Mouse (Mus musculus) G1E (cell line): ENCODE data around the gene Pld2. TPM values are rescaled to one million over a fixed set of nuclear protein-coding genes. Genes with fewer than 3 reads are reported as not detected.

ENCODE experiments used
- ATAC-seq: 2 replicates; pipeline ENCODE4 v1.8.0; 2016; ENCODE audit warnings: mild to moderate bottlenecking; ENCODE audit not compliant: insufficient number of reproducible peaks, poor library complexity, low FRiP score, severe bottlenecking; ENCODE audit errors: extremely low read depth
- DNase-seq: peaks from one replicate; pipeline ENCODE4 v3.0.0; 2012; ENCODE audit warnings: low spot score
- H3K27me3 ChIP-seq: 2 replicates; pipeline ENCODE4 v1.6.1; 2012; ENCODE audit warnings: mild to moderate bottlenecking, low read length, inconsistent platforms; ENCODE audit not compliant: insufficient read depth
- H3K36me3 ChIP-seq: replicated peaks from 2 replicates; pipeline ENCODE3; 2012; ENCODE audit warnings: mild to moderate bottlenecking, inconsistent platforms
- H3K4me1 ChIP-seq: 2 replicates; pipeline ENCODE4 v1.6.1; 2012; ENCODE audit warnings: low read depth, low read length, inconsistent platforms, mixed read lengths; ENCODE audit not compliant: insufficient read depth
- H3K4me3 ChIP-seq: 2 replicates; pipeline ENCODE4 v1.5.1; 2012; ENCODE audit warnings: low read depth, mild to moderate bottlenecking, inconsistent platforms, low read length, moderate library complexity, mixed read lengths
- H3K9me3 ChIP-seq: replicated peaks from 2 replicates; pipeline ENCODE4 v1.6.1; 2012; ENCODE audit warnings: inconsistent platforms
- CTCF ChIP-seq: IDR thresholded peaks from 2 replicates; pipeline ENCODE4 v1.5.1; 2012; ENCODE audit warnings: low read depth, low read length, inconsistent platforms, mixed read lengths
- GATA1 ChIP-seq: IDR thresholded peaks from 2 replicates; pipeline ENCODE4 v1.6.1; 2012; ENCODE audit warnings: borderline replicate concordance, low read length, inconsistent platforms, mixed read lengths
- GATA2 ChIP-seq: IDR thresholded peaks from 2 replicates; pipeline ENCODE4 v1.6.1; 2012; ENCODE audit warnings: low read depth, low read length, inconsistent platforms, borderline replicate concordance
- POLR2AphosphoS5 ChIP-seq: IDR thresholded peaks from 2 replicates; pipeline ENCODE4 v1.6.1; 2012; ENCODE audit warnings: low read depth, low read length, inconsistent platforms; ENCODE audit not compliant: insufficient replicate concordance
- TAL1 ChIP-seq: conservative IDR thresholded peaks from 2 replicates; pipeline ENCODE4 v1.6.1; 2012; ENCODE audit warnings: low read depth, low read length, inconsistent platforms, mixed read lengths
- polyA plus RNA-seq: library from polyadenylated mRNA; stranded (reverse); fragments of >175 nt; gene quantifications from 2 replicates; pipeline ENCODE4 v1.2.3, GENCODE M21; 2012
- total RNA-seq, 2 experiments: library from RNA; stranded (forward) in 1 of 2; stranded (reverse) in 1 of 2; fragments of 200-1000 nt in 1 of 2; fragments of >200 nt in 1 of 2; fragmentation: Nextera tagmentation in 1 of 2; gene quantifications; 2 replicates each; pipeline ENCODE4 v1.2.3; 2014 to 2017

The Pld2 gene
- total and polyA plus RNA-seq, 3 experiments: 0.05 TPM; not detected in 2

DNA sequence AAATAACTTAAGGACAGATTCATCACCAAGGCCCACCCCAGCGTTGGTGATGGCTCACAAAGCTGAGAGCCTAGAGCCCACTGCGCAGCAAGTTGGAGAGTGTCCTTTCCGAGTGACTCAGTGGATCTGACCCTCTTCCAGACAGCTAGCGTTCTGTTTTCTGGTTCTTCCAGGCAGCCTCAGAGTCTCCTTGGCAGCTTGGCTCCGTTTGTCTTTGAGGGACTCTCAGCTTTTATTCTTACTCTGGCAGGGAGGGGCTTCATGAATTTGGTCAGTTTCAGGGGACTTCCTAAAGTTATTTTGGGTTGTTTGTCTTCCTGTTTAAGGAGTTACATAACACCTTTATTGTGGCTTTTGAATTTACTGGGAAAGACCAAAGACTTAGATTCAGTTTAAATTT lies 47.1 kb downstream of the Pld2 start:
- peaks cover 66% of the 10 kb centered on the region for H3K36me3 ChIP-seq
- H3K9me3 ChIP-seq: no peaks in the 10 kb centered on the region
- H3K4me1 ChIP-seq: peaks cover 13% of the 10 kb centered on the region
- no peak for ATAC-seq
- no peaks in the 10 kb centered on the region for H3K27me3 ChIP-seq
- no peak for DNase-seq
- H3K4me3 ChIP-seq: no peak overlapping the region
- TF ChIP-seq GATA2: no peak

DNA sequence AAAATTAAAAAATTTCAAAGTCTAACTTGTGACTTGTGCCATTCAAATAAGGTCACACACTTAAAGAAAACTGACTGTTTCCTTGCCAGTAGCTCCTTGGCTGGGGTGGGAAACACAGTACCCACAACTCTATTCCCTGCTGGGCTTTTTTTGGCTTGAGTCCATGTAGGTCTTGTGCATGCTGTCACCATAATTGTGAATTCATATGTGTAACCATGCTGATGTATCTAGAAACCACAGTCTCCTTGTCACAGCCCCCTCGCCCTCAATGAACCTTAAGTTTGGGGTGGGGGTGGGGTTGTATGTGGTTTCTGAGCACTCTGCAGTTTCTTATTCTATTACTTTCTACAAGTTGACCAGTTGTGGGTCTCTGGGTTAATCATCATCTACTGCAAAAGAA lies 51.9 kb downstream of the Pld2 start:
- no peak for DNase-seq
- TF ChIP-seq POLR2AphosphoS5 (no peak), GATA2 (no peak), TAL1 (no peak), CTCF (no peak), GATA1 (no peak)
- Histone ChIP-seq H3K36me3 (peaks cover 60% of the 10 kb centered on the region), H3K9me3 (no peaks in the 10 kb centered on the region), H3K4me1 (peaks cover 16% of the 10 kb centered on the region), H3K27me3 (no peaks in the 10 kb centered on the region), H3K4me3 (no peak overlapping the region)
- no peak for ATAC-seq

DNA sequence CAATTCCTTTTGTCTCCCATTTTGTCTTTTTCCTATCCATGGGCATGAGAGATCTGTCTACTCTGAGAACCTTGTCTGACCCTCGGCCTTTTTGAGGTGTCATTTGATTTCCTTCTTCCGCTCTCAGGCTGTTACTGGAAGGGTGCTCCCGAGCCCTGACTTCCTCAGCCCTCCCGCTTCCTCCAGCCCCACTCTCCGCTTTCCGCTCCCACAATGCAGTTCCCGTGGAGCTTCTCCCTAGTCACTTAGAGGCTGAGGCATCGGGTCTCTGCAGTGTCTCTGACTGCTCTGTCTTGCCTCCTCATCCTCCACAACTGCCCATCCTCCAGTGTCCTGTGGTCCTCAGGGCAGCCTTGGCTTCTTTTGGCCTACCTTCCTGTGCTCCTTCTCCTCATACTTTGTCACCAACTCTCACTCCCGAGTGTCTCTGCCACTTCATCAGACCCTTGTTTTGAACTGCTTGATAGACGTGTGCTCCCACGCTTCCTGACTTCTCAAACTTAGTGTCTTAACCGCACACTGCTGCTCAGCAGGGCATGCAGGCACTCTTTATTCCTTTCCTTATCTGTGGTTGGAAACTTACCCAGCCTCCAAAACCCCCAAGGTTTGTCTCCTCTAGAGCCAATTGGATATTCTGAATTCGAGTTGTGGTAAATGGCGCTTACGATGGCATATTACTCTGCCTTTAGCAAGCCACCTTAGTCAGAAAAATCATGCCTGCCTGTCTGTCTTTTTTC lies 54.6 kb downstream of the Pld2 start:
- Histone ChIP-seq H3K4me1 (peaks cover 25% of the 10 kb centered on the region), H3K4me3 (no peak overlapping the region), H3K36me3 (peaks cover 69% of the 10 kb centered on the region), H3K27me3 (no peaks in the 10 kb centered on the region), H3K9me3 (no peaks in the 10 kb centered on the region)
- ATAC-seq (no peak), DNase-seq (no peak)
- TF ChIP-seq POLR2AphosphoS5 (no peak), GATA1 (no peak), TAL1 (no peak), GATA2 (no peak), CTCF (no peak)

DNA sequence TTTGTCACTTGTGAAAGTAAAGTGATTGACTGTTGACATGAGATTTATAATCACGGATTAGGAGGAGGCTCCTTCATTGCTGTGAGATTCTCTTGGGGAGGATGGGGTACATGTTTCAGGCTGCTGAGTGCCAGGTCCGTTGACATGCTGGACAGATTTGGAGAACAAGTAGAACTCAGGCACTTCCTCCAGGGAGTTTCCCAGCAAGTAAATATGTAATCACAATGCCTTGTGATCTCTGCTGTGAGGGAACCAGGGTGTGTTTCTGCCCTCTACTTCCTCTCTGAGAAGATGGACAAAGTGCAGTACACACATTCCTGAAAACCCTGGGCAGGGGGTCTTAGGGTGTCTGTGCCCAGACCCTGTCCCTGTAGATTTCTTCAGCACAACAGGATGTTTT lies 55.8 kb downstream of the Pld2 start:
- TF ChIP-seq POLR2AphosphoS5 (no peak), CTCF (no peak), GATA2 (no peak), TAL1 (no peak), GATA1 (no peak)
- DNase-seq (no peak), ATAC-seq (no peak)
- Histone ChIP-seq H3K4me3 (no peak overlapping the region), H3K9me3 (no peaks in the 10 kb centered on the region), H3K27me3 (no peaks in the 10 kb centered on the region), H3K36me3 (peaks cover 75% of the 10 kb centered on the region), H3K4me1 (peaks cover 25% of the 10 kb centered on the region)

DNA sequence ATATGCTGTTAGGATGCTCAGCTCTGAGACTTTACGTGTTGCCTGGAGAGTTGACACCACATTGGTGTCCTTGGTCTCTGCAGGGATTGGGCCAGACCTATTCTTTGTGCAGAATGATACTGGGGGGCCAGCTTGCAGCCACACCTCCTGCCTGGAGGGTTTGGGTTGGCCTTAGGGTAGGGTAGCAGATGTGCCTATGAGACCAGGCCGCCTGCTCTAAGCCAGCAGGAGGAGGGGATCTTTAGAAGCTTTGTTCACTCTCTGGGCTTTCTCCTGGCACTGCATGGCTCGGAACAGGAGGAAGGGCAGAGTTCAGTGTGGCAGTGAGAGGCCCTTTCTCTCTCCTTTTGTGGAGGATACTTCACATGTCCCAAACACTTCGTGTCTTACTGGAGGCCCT lies 56.2 kb downstream of the Pld2 start:
- ATAC-seq (no peak), DNase-seq (no peak)
- Histone ChIP-seq H3K27me3 (no peaks in the 10 kb centered on the region), H3K9me3 (no peaks in the 10 kb centered on the region), H3K4me1 (peaks cover 25% of the 10 kb centered on the region), H3K36me3 (peaks cover 76% of the 10 kb centered on the region), H3K4me3 (no peak overlapping the region)
- no peak for TF ChIP-seq TAL1
- no peak for TF ChIP-seq GATA2
- TF ChIP-seq GATA1: no peak
- TF ChIP-seq CTCF: no peak
- no peak for TF ChIP-seq POLR2AphosphoS5

DNA sequence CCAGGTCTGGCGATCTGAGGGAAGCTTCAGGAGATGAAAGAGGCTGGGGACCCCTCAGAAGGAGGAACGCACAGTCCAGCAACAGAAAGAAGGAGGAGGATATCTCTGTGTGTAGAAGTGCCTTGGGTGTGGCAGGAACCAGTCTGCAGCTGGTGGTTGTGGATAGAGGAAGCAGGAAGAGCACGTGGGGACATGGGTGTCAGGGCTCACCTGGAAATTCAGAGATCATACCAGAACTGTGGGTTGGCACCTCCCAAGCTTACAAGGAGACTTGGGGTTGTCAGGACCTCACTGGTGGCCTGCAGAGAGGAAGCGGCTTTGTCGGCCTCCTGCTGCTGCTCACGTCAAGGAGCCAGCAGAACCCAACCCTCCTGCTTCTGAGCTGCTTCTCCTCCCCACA lies 57.4 kb downstream of the Pld2 start:
- H3K4me1 ChIP-seq: peaks cover 18% of the 10 kb centered on the region
- ATAC-seq (no peak), DNase-seq (no peak)
- TF ChIP-seq GATA2: no peak
- TF ChIP-seq TAL1: no peak
- no peak for TF ChIP-seq POLR2AphosphoS5
- TF ChIP-seq GATA1: no peak
- TF ChIP-seq CTCF: no peak
- H3K4me3 ChIP-seq: no peak overlapping the region
- no peaks in the 10 kb centered on the region for H3K9me3 ChIP-seq
- peaks cover 85% of the 10 kb centered on the region for H3K36me3 ChIP-seq
- H3K27me3 ChIP-seq: no peaks in the 10 kb centered on the region

DNA sequence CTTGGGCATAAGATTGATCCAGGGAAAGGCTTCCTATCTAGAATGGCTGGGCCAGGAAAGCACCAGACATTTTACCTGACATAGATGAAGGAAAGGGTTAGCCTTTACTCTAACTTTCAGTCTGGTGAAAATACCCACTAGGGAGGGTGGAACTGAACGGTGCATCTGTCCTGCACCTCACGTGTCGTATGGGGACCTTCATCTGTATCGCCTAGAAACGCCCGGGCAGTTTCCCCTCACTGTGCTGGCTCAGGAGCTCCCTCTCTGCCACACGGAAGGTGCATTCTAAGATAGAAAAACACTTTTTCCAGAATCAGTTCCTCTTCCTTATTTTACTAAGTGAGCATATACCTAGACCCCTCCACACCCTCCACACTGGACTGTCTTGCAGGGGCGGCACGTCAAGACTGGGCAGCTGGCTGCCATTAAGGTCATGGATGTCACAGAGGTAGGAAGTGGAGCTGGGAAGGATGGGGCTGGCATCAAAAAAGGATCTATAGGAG lies 58.6 kb downstream of the Pld2 start:
- peaks cover 92% of the 10 kb centered on the region for H3K36me3 ChIP-seq

More for the DNA sequence above, 58.6 kb downstream of the Pld2 start:
- peaks cover 15% of the 10 kb centered on the region for H3K4me1 ChIP-seq
- TF ChIP-seq POLR2AphosphoS5 (no peak), GATA1 (no peak), GATA2 (no peak), TAL1 (no peak), CTCF (no peak)
- H3K4me3 ChIP-seq: no peak overlapping the region
- ATAC-seq (no peak), DNase-seq (no peak)
- H3K9me3 ChIP-seq: no peaks in the 10 kb centered on the region
- no peaks in the 10 kb centered on the region for H3K27me3 ChIP-seq
